Mouse (Mus musculus) right cerebral cortex, postnatal 36 days (tissue): ENCODE results near the gene Asic4.
A peak's percentile ranks its signal among the peaks of the same experiment; 100 is the strongest.

Experiments
- DNase-seq, 2 experiments: peaks; one replicate each; pipeline ENCODE4 v3.0.0; 2022; ENCODE audit warnings: low spot score in 2 of 2, mixed read lengths in 1 of 2

Gene Asic4

GRCm38 (mm10) chr1:75443247-75444024 is 6.8 kb upstream of the Asic4 start:
- DNase-seq: no peak

GRCm38 (mm10) chr1:75444208-75444607 is 6.0 kb upstream of the Asic4 start:
- no peak for DNase-seq

GRCm38 (mm10) chr1:75445141-75445701 is 5.0 kb upstream of the Asic4 start:
- DNase-seq: peak; percentile 54 to 66

GRCm38 (mm10) chr1:75445751-75446611 is 4.3 kb upstream of the Asic4 start:
- peak; percentile 53 to 58 for DNase-seq

- no peak for DNase-seq
Measured at GRCm38 (mm10) chr1:75446656-75447055, 3.6 kb upstream of the Asic4 start.

- DNase-seq: no peak
Measured at GRCm38 (mm10) chr1:75447265-75448051, 2.8 kb upstream of the Asic4 start.

GRCm38 (mm10) chr1:75448052-75448431 is 2.2 kb upstream of the Asic4 start:
- no peak for DNase-seq

- DNase-seq: no peak
Measured at GRCm38 (mm10) chr1:75448937-75449336, 1.3 kb upstream of the Asic4 start.

- no peak for DNase-seq
Measured at GRCm38 (mm10) chr1:75449377-75450135, 680 bp upstream of the Asic4 start.

- no peak for DNase-seq
Measured at GRCm38 (mm10) chr1:75451900-75452299, 1.7 kb downstream of the Asic4 start.

- no peak for DNase-seq
Measured at GRCm38 (mm10) chr1:75455433-75455832, 5.2 kb downstream of the Asic4 start.

GRCm38 (mm10) chr1:75455948-75456347 is 5.7 kb downstream of the Asic4 start:
- DNase-seq: no peak

- DNase-seq: no peak
Measured at GRCm38 (mm10) chr1:75456746-75457564, 6.7 kb downstream of the Asic4 start.

GRCm38 (mm10) chr1:75457710-75458024 is 7.4 kb downstream of the Asic4 start:
- no peak for DNase-seq

- peak in 1 of 2 experiments; percentile 53 for DNase-seq
Measured at GRCm38 (mm10) chr1:75458025-75458788, 8.0 kb downstream of the Asic4 start.

GRCm38 (mm10) chr1:75458789-75459684 is 8.8 kb downstream of the Asic4 start:
- peak; percentile 60 to 64 for DNase-seq

- DNase-seq: no peak
Measured at GRCm38 (mm10) chr1:75460297-75460696, 10.1 kb downstream of the Asic4 start.

- no peak for DNase-seq
Measured at GRCm38 (mm10) chr1:75462636-75463035, 12.4 kb downstream of the Asic4 start.
